In the genomic region with DNA sequence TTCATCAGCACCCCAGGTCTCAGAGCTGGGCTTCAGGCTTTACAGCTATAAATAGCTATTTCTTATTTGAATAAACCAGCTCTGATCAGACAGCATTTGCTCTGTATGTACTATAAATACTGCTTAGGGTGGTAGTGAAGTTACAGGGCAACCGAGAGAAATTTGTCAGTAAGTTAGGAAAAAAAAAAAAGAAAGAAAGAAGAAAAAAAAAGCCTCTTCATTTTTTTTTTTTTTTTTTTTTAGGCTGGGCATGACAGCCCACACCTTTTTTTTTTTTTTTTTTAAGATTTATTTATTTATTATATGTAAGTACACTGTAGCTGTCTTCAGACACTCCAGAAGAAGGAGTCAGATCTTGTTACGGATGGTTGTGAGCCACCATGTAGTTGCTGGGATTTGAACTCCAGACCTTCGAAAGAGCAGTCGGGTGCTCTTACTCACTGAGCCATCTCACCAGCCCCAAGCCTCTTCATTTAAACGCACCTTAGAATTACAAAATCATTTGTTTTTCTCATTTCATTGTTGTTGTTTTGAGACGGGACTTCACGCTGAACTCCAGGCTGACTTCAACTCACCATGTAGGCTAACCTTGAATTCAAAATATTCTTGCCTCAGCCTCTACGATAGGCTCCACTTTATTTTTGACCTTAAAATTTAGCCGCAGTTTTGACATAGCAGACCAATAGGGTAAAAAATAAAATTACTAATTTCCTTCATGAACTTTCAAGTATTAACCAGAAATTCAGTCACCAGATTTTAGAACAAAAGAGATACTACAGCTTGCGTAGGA, we compare ENCODE assay signal across 8 mouse cellular contexts. TPM values are rescaled to one million over a fixed set of nuclear protein-coding genes. Genes with fewer than 3 reads are reported as not detected.
DNase-seq lines count a peak whose midpoint lies in the region; ATAC-seq and TF ChIP-seq lines count a peak whose summit lies in the region.

No protein-coding gene starts in this region.

- peak overlapping the region; percentile 23 for H3K9ac ChIP-seq in heart, embryonic 11.5 days (ENCODE audit: low read depth, low read length)
- peak overlapping the region; percentile 23; the same call in 1 of the 2 replicates for H3K9ac ChIP-seq in forebrain, embryonic 15.5 days (replicated peaks)
- H3K9ac ChIP-seq in liver, postnatal 0 days (replicated peaks): no peak overlapping the region

- no peak for ATAC-seq in heart, embryonic 11.5 days (replicated peaks; ENCODE audit: insufficient number of reproducible peaks, low FRiP score, low TSS enrichment)
- no peak for ATAC-seq in G1E (ENCODE audit: extremely low read depth, insufficient number of reproducible peaks, low FRiP score, poor library complexity, severe bottlenecking)
- ATAC-seq in forebrain, embryonic 15.5 days (replicated peaks): peak; percentile 48
- no peak for ATAC-seq in liver, postnatal 0 days

- WGBS in heart, embryonic 11.5 days (ENCODE audit: insufficient replicate concordance): 30% methylated on average over 10 of the region's 10 CpGs
- 28% methylated on average over 10 of the region's 10 CpGs for WGBS in forebrain, embryonic 15.5 days
- 28% methylated on average over 10 of the region's 10 CpGs for WGBS in liver, postnatal 0 days (ENCODE audit: insufficient replicate concordance)

- no peaks in the 10 kb centered on the region for H3K36me3 ChIP-seq in heart, embryonic 11.5 days (ENCODE audit: control insufficient read depth, insufficient read depth, low read length)
- H3K36me3 ChIP-seq in G1E (replicated peaks): no peaks in the 10 kb centered on the region
- H3K36me3 ChIP-seq in forebrain, embryonic 15.5 days: no peaks in the 10 kb centered on the region
- H3K36me3 ChIP-seq in liver, postnatal 0 days (replicated peaks; ENCODE audit: insufficient read depth, low read length): no peaks in the 10 kb centered on the region

- no peaks in the 10 kb centered on the region for H3K9me3 ChIP-seq in heart, embryonic 11.5 days (replicated peaks; ENCODE audit: control insufficient read depth, low read length)
- no peaks in the 10 kb centered on the region for H3K9me3 ChIP-seq in G1E (replicated peaks)
- no peaks in the 10 kb centered on the region for H3K9me3 ChIP-seq in forebrain, embryonic 15.5 days
- H3K9me3 ChIP-seq in liver, postnatal 0 days (ENCODE audit: low read length): no peaks in the 10 kb centered on the region

- intact Hi-C loops in heart, postnatal 14 days (cut with DNase I): loop anchor here (5.0 kb wide), 1 partner anchor 99 kb away; no protein-coding TSS in a partner anchor
- intact Hi-C loops in left cerebral cortex, postnatal 25 days (cut with DNase I): loop anchor here (2.0 to 5.0 kb wide), 2 partner anchors 19 to 61 kb away; a partner anchor contains a TSS

- no peaks in the 10 kb centered on the region for H3K27me3 ChIP-seq in heart, embryonic 11.5 days (ENCODE audit: control insufficient read depth, insufficient read depth, low read length)
- H3K27me3 ChIP-seq in G1E (ENCODE audit: insufficient read depth, low read length): peaks cover 4% of the 10 kb centered on the region
- no peaks in the 10 kb centered on the region for H3K27me3 ChIP-seq in forebrain, embryonic 15.5 days
- no peaks in the 10 kb centered on the region for H3K27me3 ChIP-seq in liver, postnatal 0 days (ENCODE audit: insufficient read depth, low read length)

- no peak for TF ChIP-seq EP300 in liver, postnatal 0 days (IDR thresholded peaks at IDR 0.05; ENCODE audit: low read depth)

- H3K4me3 ChIP-seq in heart, embryonic 11.5 days (ENCODE audit: low read depth, low read length): peak overlapping the region; percentile 55
- peak overlapping the region; percentile 74; the same call in 1 of the 2 replicates for H3K4me3 ChIP-seq in G1E (ENCODE audit: low read depth, low read length)
- peak overlapping the region; percentile 57 for H3K4me3 ChIP-seq in forebrain, embryonic 15.5 days
- H3K4me3 ChIP-seq in liver, postnatal 0 days (ENCODE audit: low read depth, low read length): peak overlapping the region; percentile 60

- DNase-seq in heart, postnatal 14 days: no peak
- no peak for DNase-seq in G1E (ENCODE audit: low spot score)
- DNase-seq in liver, postnatal 0 days: no peak
- DNase-seq in frontal cortex, postnatal 25 days (ENCODE audit: low spot score in 2 of 2): no peak
- DNase-seq in left cerebral cortex, postnatal 25 days (ENCODE audit: low spot score in 2 of 2): no peak
- no peak for DNase-seq in spleen, postnatal 10 days (ENCODE audit: low spot score in 2 of 2)

- H3K4me1 ChIP-seq in heart, embryonic 11.5 days (ENCODE audit: control insufficient read depth, insufficient read depth, low read length): peaks cover 11% of the 10 kb centered on the region
- peaks cover 47% of the 10 kb centered on the region for H3K4me1 ChIP-seq in G1E (ENCODE audit: insufficient read depth, low read depth, low read length)
- peaks cover 4% of the 10 kb centered on the region for H3K4me1 ChIP-seq in forebrain, embryonic 15.5 days
- peaks cover 32% of the 10 kb centered on the region for H3K4me1 ChIP-seq in liver, postnatal 0 days (ENCODE audit: insufficient read depth)

- peak overlapping the region; percentile 73 for H3K4me2 ChIP-seq in heart, embryonic 11.5 days
- peak overlapping the region; percentile 66 for H3K4me2 ChIP-seq in forebrain, embryonic 15.5 days (replicated peaks)
- H3K4me2 ChIP-seq in liver, postnatal 0 days (ENCODE audit: low read depth, low read length): peak overlapping the region; percentile 86

- H3K27ac ChIP-seq in heart, embryonic 11.5 days (ENCODE audit: low read depth, low read length): no peak overlapping the region
- H3K27ac ChIP-seq in forebrain, embryonic 15.5 days (replicated peaks): peak overlapping the region; percentile 67
- H3K27ac ChIP-seq in liver, postnatal 0 days (ENCODE audit: low read depth): no peak overlapping the region

- no peak for TF ChIP-seq CTCF in G1E (IDR thresholded peaks at IDR 0.05; ENCODE audit: low read depth, low read length)
- TF ChIP-seq CTCF in liver, postnatal 0 days (IDR thresholded peaks at IDR 0.05; ENCODE audit: low read depth): no peak

RNA-seq across cellular contexts. Expression of a gene that starts 0.7 kb away (rescaled TPM):
- polyA plus RNA-seq in heart, embryonic 11.5 days (2014; fragmentation: Nextera tagmentation; extraction: Ambion mirVana): 2.9 and 4.4 TPM in 2 replicates
- total RNA-seq in heart, postnatal 14 days (2021): 10 to 100 TPM; 16.1 to 17.9 TPM
- 9.8 and 12.3 TPM in 2 replicates for total RNA-seq in G1E (2014; fragmentation: Nextera tagmentation)
- 3.7 and 4.0 TPM in 2 replicates for total RNA-seq in G1E (2017)
- 0.34 and 0.54 TPM in 2 replicates for polyA plus RNA-seq in G1E (2012)
- 4.0 and 4.1 TPM in 2 replicates for polyA plus RNA-seq in forebrain, embryonic 15.5 days (2015; fragmentation: Nextera tagmentation; extraction: Ambion mirVana)
- polyA plus RNA-seq in liver, postnatal 0 days (2015; fragmentation: Nextera tagmentation; extraction: Ambion mirVana): 1.2 and 1.3 TPM in 2 replicates
- 1 to 10 TPM; 7.1 to 9.3 TPM for total RNA-seq in left cerebral cortex, postnatal 25 days (2021)

RNA-seq across cellular contexts. Expression of a gene that starts 19.0 kb away (rescaled TPM):
- 19.1 and 21.8 TPM in 2 replicates for polyA plus RNA-seq in heart, embryonic 11.5 days (2014; fragmentation: Nextera tagmentation; extraction: Ambion mirVana)
- 10 to 100 TPM; 13.3 to 13.6 TPM for total RNA-seq in heart, postnatal 14 days (2021)
- total RNA-seq in G1E (2014; fragmentation: Nextera tagmentation) (35.8 and 52.9 TPM in 2 replicates), G1E (2017) (27.8 and 29.6 TPM in 2 replicates)
- polyA plus RNA-seq in G1E (2012): 1.5 and 3.0 TPM in 2 replicates
- 37.6 and 38.7 TPM in 2 replicates for polyA plus RNA-seq in forebrain, embryonic 15.5 days (2015; fragmentation: Nextera tagmentation; extraction: Ambion mirVana)
- polyA plus RNA-seq in liver, postnatal 0 days (2015; fragmentation: Nextera tagmentation; extraction: Ambion mirVana): 9.6 and 10.0 TPM in 2 replicates
- 10 to 100 TPM; 40.6 to 46.8 TPM for total RNA-seq in left cerebral cortex, postnatal 25 days (2021)

RNA-seq across cellular contexts. Expression of a gene that starts 19.1 kb away (rescaled TPM):
- polyA plus RNA-seq in heart, embryonic 11.5 days (2014; fragmentation: Nextera tagmentation; extraction: Ambion mirVana): 20.6 and 21.3 TPM in 2 replicates
- 10 to 100 TPM in 1 of 2 experiments, 1 to 10 TPM in 1; 9.2 to 10.8 TPM for total RNA-seq in heart, postnatal 14 days (2021)
- total RNA-seq in G1E (2014; fragmentation: Nextera tagmentation) (30.5 and 41.2 TPM in 2 replicates), G1E (2017) (13.1 and 14.6 TPM in 2 replicates)
- 2.1 and 3.2 TPM in 2 replicates for polyA plus RNA-seq in G1E (2012)
- polyA plus RNA-seq in forebrain, embryonic 15.5 days (2015; fragmentation: Nextera tagmentation; extraction: Ambion mirVana): 29.5 and 30.5 TPM in 2 replicates
- polyA plus RNA-seq in liver, postnatal 0 days (2015; fragmentation: Nextera tagmentation; extraction: Ambion mirVana): 7.9 and 9.0 TPM in 2 replicates
- 10 to 100 TPM; 14.8 to 15.6 TPM for total RNA-seq in left cerebral cortex, postnatal 25 days (2021)
